In the genomic region with DNA sequence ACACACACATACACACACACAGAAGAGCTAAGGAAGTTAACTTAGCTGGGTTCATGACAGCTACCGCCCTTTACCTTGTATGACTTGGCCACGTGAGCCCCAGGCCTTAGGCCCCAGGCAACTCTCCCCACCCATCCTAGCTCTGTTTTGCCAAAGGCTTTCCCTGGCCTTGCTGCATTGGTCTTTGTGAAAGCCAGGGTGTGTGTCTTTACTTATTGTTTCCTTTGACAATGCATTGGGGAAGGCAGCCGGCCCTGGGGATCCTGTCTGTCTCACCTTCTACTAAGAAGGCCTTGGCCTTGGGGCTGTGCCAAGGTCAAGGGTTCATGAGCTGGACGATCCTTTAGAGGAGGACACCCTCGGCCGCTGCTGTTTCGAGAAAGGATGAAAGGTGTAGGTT, we compare ENCODE assay signal across 10 mouse cellular contexts. TPM values are rescaled to one million over a fixed set of nuclear protein-coding genes. Genes with fewer than 3 reads are reported as not detected.
DNase-seq lines count a peak whose midpoint lies in the region; ATAC-seq lines count a peak whose summit lies in the region.
"Had no signal": no experiment of that assay in that cellular context is flagged by ENCODE, and none has a peak within 500 bp of the region (broad histone marks: within the 10 kb centered on the region; RNA-seq: fewer than 3 reads in every experiment).

No protein-coding gene starts in this region.

- H3K9me3 ChIP-seq in forebrain, embryonic 12.5 days, result no peaks in the 10 kb centered on the region
- no peaks in the 10 kb centered on the region for H3K9me3 ChIP-seq in forebrain, embryonic 14.5 days (replicated peaks; ENCODE audit: control insufficient read depth, low read length)
- no peaks in the 10 kb centered on the region for H3K9me3 ChIP-seq in heart, embryonic 11.5 days (replicated peaks; ENCODE audit: control insufficient read depth, low read length)
- no peaks in the 10 kb centered on the region for H3K9me3 ChIP-seq in midbrain, embryonic 14.5 days (ENCODE audit: control insufficient read depth, low read length)

- H3K36me3 ChIP-seq in forebrain, embryonic 12.5 days (replicated peaks), result no peaks in the 10 kb centered on the region
- H3K36me3 ChIP-seq in forebrain, embryonic 14.5 days (ENCODE audit: control insufficient read depth, insufficient read depth, low read length), result no peaks in the 10 kb centered on the region
- no peaks in the 10 kb centered on the region for H3K36me3 ChIP-seq in heart, embryonic 11.5 days (ENCODE audit: control insufficient read depth, insufficient read depth, low read length)
- H3K36me3 ChIP-seq in midbrain, embryonic 14.5 days (ENCODE audit: control insufficient read depth, insufficient read depth, low read length), result no peaks in the 10 kb centered on the region

- no peak for ATAC-seq in forebrain, embryonic 12.5 days (ENCODE audit: low FRiP score)
- ATAC-seq in forebrain, embryonic 14.5 days, result no peak
- ATAC-seq in heart, embryonic 11.5 days (replicated peaks; ENCODE audit: insufficient number of reproducible peaks, low FRiP score, low TSS enrichment), result no peak
- no peak for ATAC-seq in midbrain, embryonic 14.5 days (ENCODE audit: low FRiP score, low TSS enrichment)

- no peak overlapping the region for H3K4me3 ChIP-seq in forebrain, embryonic 12.5 days (replicated peaks)
- no peak overlapping the region for H3K4me3 ChIP-seq in forebrain, embryonic 14.5 days (ENCODE audit: low read depth, low read length)
- no peak overlapping the region for H3K4me3 ChIP-seq in heart, embryonic 11.5 days (ENCODE audit: low read depth, low read length)
- no peak overlapping the region for H3K4me3 ChIP-seq in midbrain, embryonic 14.5 days (replicated peaks; ENCODE audit: low read depth, low read length)

- H3K27ac ChIP-seq in forebrain, embryonic 12.5 days, result peak overlapping the region; percentile 97
- no peak overlapping the region for H3K27ac ChIP-seq in forebrain, embryonic 14.5 days (ENCODE audit: low read depth, low read length)
- peak overlapping the region; percentile 35; the same call in 1 of the 2 replicates for H3K27ac ChIP-seq in heart, embryonic 11.5 days (ENCODE audit: low read depth, low read length)
- peak overlapping the region; percentile 34; the same call in 1 of the 2 replicates for H3K27ac ChIP-seq in midbrain, embryonic 14.5 days (replicated peaks; ENCODE audit: low read depth, low read length)

- no peaks in the 10 kb centered on the region for H3K27me3 ChIP-seq in forebrain, embryonic 12.5 days
- no peaks in the 10 kb centered on the region for H3K27me3 ChIP-seq in forebrain, embryonic 14.5 days (replicated peaks; ENCODE audit: control insufficient read depth, insufficient read depth, low read length)
- no peaks in the 10 kb centered on the region for H3K27me3 ChIP-seq in heart, embryonic 11.5 days (ENCODE audit: control insufficient read depth, insufficient read depth, low read length)
- H3K27me3 ChIP-seq in midbrain, embryonic 14.5 days (ENCODE audit: control insufficient read depth, insufficient read depth, low read length), result no peaks in the 10 kb centered on the region

- 44% methylated on average over 7 of the region's 7 CpGs for WGBS in forebrain, embryonic 12.5 days
- WGBS in forebrain, embryonic 14.5 days, result 61% methylated on average over 7 of the region's 7 CpGs
- WGBS in heart, embryonic 11.5 days (ENCODE audit: insufficient replicate concordance), result 61% methylated on average over 7 of the region's 7 CpGs
- 39% methylated on average over 7 of the region's 7 CpGs for WGBS in midbrain, embryonic 14.5 days

- no peak for DNase-seq in forebrain, embryonic 14.5 days (ENCODE audit: low spot score)
- DNase-seq in kidney, adult 9 months, result peak; percentile 68
- DNase-seq in midbrain, embryonic 14.5 days, result no peak
- no peak for DNase-seq in right cerebral cortex, adult 2 months (ENCODE audit: low spot score in 2 of 2)
- no peak for DNase-seq in thymus, postnatal 10 days (ENCODE audit: low spot score in 2 of 2)
- no peak for DNase-seq in cerebellum, adult 9-10 months
- DNase-seq: adrenal gland, postnatal 36 days; B cell, adult 2 months had no signal

- peaks cover 73% of the 10 kb centered on the region for H3K4me1 ChIP-seq in forebrain, embryonic 12.5 days
- H3K4me1 ChIP-seq in forebrain, embryonic 14.5 days (ENCODE audit: control insufficient read depth, insufficient read depth, low read length), result peaks cover 49% of the 10 kb centered on the region
- H3K4me1 ChIP-seq in heart, embryonic 11.5 days (ENCODE audit: control insufficient read depth, insufficient read depth, low read length), result peaks cover 54% of the 10 kb centered on the region
- peaks cover 50% of the 10 kb centered on the region for H3K4me1 ChIP-seq in midbrain, embryonic 14.5 days (ENCODE audit: control insufficient read depth, insufficient read depth, low read length)

- no peak overlapping the region for H3K9ac ChIP-seq in forebrain, embryonic 12.5 days
- no peak overlapping the region for H3K9ac ChIP-seq in forebrain, embryonic 14.5 days (ENCODE audit: low read length)
- peak overlapping the region; percentile 39; the same call in 1 of the 2 replicates for H3K9ac ChIP-seq in heart, embryonic 11.5 days (ENCODE audit: low read depth, low read length)
- no peak overlapping the region for H3K9ac ChIP-seq in midbrain, embryonic 14.5 days (replicated peaks; ENCODE audit: low read length)

- no peak overlapping the region for H3K4me2 ChIP-seq in forebrain, embryonic 12.5 days
- no peak overlapping the region for H3K4me2 ChIP-seq in forebrain, embryonic 14.5 days (ENCODE audit: low read length)
- no peak overlapping the region for H3K4me2 ChIP-seq in heart, embryonic 11.5 days
- H3K4me2 ChIP-seq in midbrain, embryonic 14.5 days (ENCODE audit: low read length), result no peak overlapping the region

RNA-seq across cellular contexts. Expression of a gene that starts 38.3 kb away (rescaled TPM):
- 41.2 and 45.3 TPM in 2 replicates for polyA plus RNA-seq in forebrain, embryonic 12.5 days (2016; fragmentation: Nextera tagmentation; extraction: Ambion mirVana)
- 40.3 and 58.5 TPM in 2 replicates for polyA plus RNA-seq in forebrain, embryonic 14.5 days (2014; fragmentation: Nextera tagmentation; extraction: Ambion mirVana)
- 21.3 and 27.2 TPM in 2 replicates for polyA plus RNA-seq in heart, embryonic 11.5 days (2014; fragmentation: Nextera tagmentation; extraction: Ambion mirVana)
- polyA plus RNA-seq in midbrain, embryonic 14.5 days (2014; fragmentation: Nextera tagmentation; extraction: Ambion mirVana), result 47.0 and 53.6 TPM in 2 replicates

RNA-seq across cellular contexts. Expression of a gene that starts 58.6 kb away (rescaled TPM):
- 179 and 182 TPM in 2 replicates for polyA plus RNA-seq in forebrain, embryonic 12.5 days (2016; fragmentation: Nextera tagmentation; extraction: Ambion mirVana)
- 105 and 131 TPM in 2 replicates for polyA plus RNA-seq in forebrain, embryonic 14.5 days (2014; fragmentation: Nextera tagmentation; extraction: Ambion mirVana)
- polyA plus RNA-seq in heart, embryonic 11.5 days (2014; fragmentation: Nextera tagmentation; extraction: Ambion mirVana), result 101 and 106 TPM in 2 replicates
- polyA plus RNA-seq in midbrain, embryonic 14.5 days (2014; fragmentation: Nextera tagmentation; extraction: Ambion mirVana), result 75.7 and 79.0 TPM in 2 replicates
